Mouse (Mus musculus): Measurements from ENCODE around the gene Rdh13. TPM values are rescaled to one million over a fixed set of nuclear protein-coding genes. Genes with fewer than 3 reads are reported as not detected.

The Rdh13 gene
- 1.4 and 9.1 TPM in 2 replicates for polyA plus RNA-seq (2012; ENCODE audit: low replicate concordance)

GRCm38 (mm10) chr7:4445216-4445791 lies at the start of gene Rdh13:
TSS of gene Rdh13 (minus strand) at chr7:4445649.

GRCm38 (mm10) chr7:4460576-4461434 lies 15.4 kb upstream of the Rdh13 start, which contains the start of gene Eps8l1:
TSS of gene Eps8l1 (plus strand) at chr7:4460674.

GRCm38 (mm10) chr7:4397730-4398129 lies 47.7 kb downstream of the Rdh13 start, which contains the start of gene Gp6:
TSS of gene Gp6 (minus strand) at chr7:4397744.

Other genes with a start within 250 kb of the Rdh13 start
- 0.14 and 0.34 TPM in 2 replicates for gene Lilra5, start 207.9 kb downstream of the Rdh13 start, polyA plus RNA-seq (2012; ENCODE audit: low replicate concordance)
- 0.11 and 0.50 TPM in 2 replicates for gene Ncr1, start 107.9 kb downstream of the Rdh13 start, polyA plus RNA-seq (2012; ENCODE audit: low replicate concordance)
- not detected in 2 replicates for gene Gp6, start 47.9 kb downstream of the Rdh13 start, polyA plus RNA-seq (2012; ENCODE audit: low replicate concordance)
- 0.37 TPM in 1 of 2 replicates, not detected in the other for gene Eps8l1, start 15.0 kb upstream of the Rdh13 start, polyA plus RNA-seq (2012; ENCODE audit: low replicate concordance)
- 226 and 282 TPM in 2 replicates for gene Ppp1r12c, start 56.0 kb upstream of the Rdh13 start, polyA plus RNA-seq (2012; ENCODE audit: low replicate concordance)
- 0.57 TPM in 1 of 2 replicates, not detected in the other for gene Tnnt1, start 70.7 kb upstream of the Rdh13 start, polyA plus RNA-seq (2012; ENCODE audit: low replicate concordance)
- gene Tnni3, start 78.6 kb upstream of the Rdh13 start, polyA plus RNA-seq (2012; ENCODE audit: low replicate concordance): 1.0 and 1.6 TPM in 2 replicates
- gene Dnaaf3, start 86.8 kb upstream of the Rdh13 start, polyA plus RNA-seq (2012; ENCODE audit: low replicate concordance): 2.2 and 2.7 TPM in 2 replicates
- gene Syt5, start 101.9 kb upstream of the Rdh13 start, polyA plus RNA-seq (2012; ENCODE audit: low replicate concordance): 0.13 and 0.16 TPM in 2 replicates
- gene Ptprh, start 158.4 kb upstream of the Rdh13 start, polyA plus RNA-seq (2012; ENCODE audit: low replicate concordance): not detected in 2 replicates
- 5.7 and 12.8 TPM in 2 replicates for gene Tmem86b, start 185.8 kb upstream of the Rdh13 start, polyA plus RNA-seq (2012; ENCODE audit: low replicate concordance)
- 230 and 262 TPM in 2 replicates for gene Ppp6r1, start 213.4 kb upstream of the Rdh13 start, polyA plus RNA-seq (2012; ENCODE audit: low replicate concordance)
- 171 and 194 TPM in 2 replicates for gene Hspbp1, start 239.4 kb upstream of the Rdh13 start, polyA plus RNA-seq (2012; ENCODE audit: low replicate concordance)
- 0.20 TPM in 2 replicates for gene Brsk1, start 245.0 kb upstream of the Rdh13 start, polyA plus RNA-seq (2012; ENCODE audit: low replicate concordance)

All from leukemia stem cell, adult 10-12 weeks (primary cell).